Mouse (Mus musculus) liver, embryonic 11.5 days (tissue): Measurements from ENCODE around the gene Afap1. TPM values are rescaled to one million over a fixed set of nuclear protein-coding genes. Genes with fewer than 3 reads are reported as not detected.

Experiments used
- ATAC-seq: fragments of 200-750 bp; cut with Nextera tagmentation; replicated peaks from 2 replicates; pipeline ENCODE4 v1.8.0; 2017; ENCODE audit warnings: moderate number of reproducible peaks, mild to moderate bottlenecking, moderate TSS enrichment, moderate library complexity; ENCODE audit not compliant: low FRiP score
- DNase-seq: peaks from one replicate; pipeline ENCODE4 v3.0.0-alpha.2; 2017; ENCODE audit warnings: low spot score
- H3K27ac ChIP-seq: fragments of 300-500 bp; sonication (generic); 2 replicates; pipeline ENCODE4 v1.5.1; 2014; ENCODE audit warnings: mild to moderate bottlenecking, low read depth, low read length, control low read depth
- H3K27me3 ChIP-seq: fragments of 300-500 bp; sonication (generic); replicated peaks from 2 replicates; pipeline ENCODE4 v1.6.1; 2014; ENCODE audit warnings: low read length, mixed read lengths; ENCODE audit not compliant: control insufficient read depth, insufficient read depth
- H3K36me3 ChIP-seq: fragments of 300-500 bp; sonication (generic); 2 replicates; pipeline ENCODE4 v1.6.1; 2014; ENCODE audit warnings: mild to moderate bottlenecking, low read length, moderate library complexity, mixed read lengths; ENCODE audit not compliant: control insufficient read depth, insufficient read depth
- H3K4me1 ChIP-seq: fragments of 300-500 bp; sonication (generic); replicated peaks from 2 replicates; pipeline ENCODE4 v1.6.1; 2014; ENCODE audit warnings: low read length, mixed read lengths; ENCODE audit not compliant: control insufficient read depth, insufficient read depth
- H3K4me2 ChIP-seq: fragments of 300-500 bp; sonication (generic); 2 replicates; pipeline ENCODE4 v1.6.1; 2014; ENCODE audit warnings: mild to moderate bottlenecking, control low read depth, moderate library complexity
- H3K4me3 ChIP-seq: fragments of 300-500 bp; sonication (generic); 2 replicates; pipeline ENCODE4 v1.5.1; 2014; ENCODE audit warnings: low read depth, low read length, control low read depth
- H3K9ac ChIP-seq: fragments of 300-500 bp; sonication (generic); 2 replicates; pipeline ENCODE4 v1.6.1; 2014; ENCODE audit warnings: low read depth, low read length, control low read depth
- H3K9me3 ChIP-seq: fragments of 300-500 bp; sonication (generic); 2 replicates; pipeline ENCODE4 v1.6.1; 2016; ENCODE audit warnings: low read length, inconsistent platforms, mixed read lengths; ENCODE audit not compliant: control insufficient read depth
- WGBS: fragments of 180-500 bp; shearing (Covaris S2); extraction: QIAGEN DNeasy Blood & Tissue Kit; methylation state at CpG from one replicate; pipeline ENCODE4 v1.1.7; 2014; 5-methylcytosine and 5-hydroxymethylcytosine counted together
- polyA plus RNA-seq: library from polyadenylated mRNA; unstranded; fragments of >200 nt; fragmentation: Nextera tagmentation; extraction: Ambion mirVana; gene quantifications from 2 replicates; pipeline ENCODE4 v1.2.1, GENCODE M21; 2014

The Afap1 gene
- 6.7 and 6.8 TPM in 2 replicates for polyA plus RNA-seq

DNA sequence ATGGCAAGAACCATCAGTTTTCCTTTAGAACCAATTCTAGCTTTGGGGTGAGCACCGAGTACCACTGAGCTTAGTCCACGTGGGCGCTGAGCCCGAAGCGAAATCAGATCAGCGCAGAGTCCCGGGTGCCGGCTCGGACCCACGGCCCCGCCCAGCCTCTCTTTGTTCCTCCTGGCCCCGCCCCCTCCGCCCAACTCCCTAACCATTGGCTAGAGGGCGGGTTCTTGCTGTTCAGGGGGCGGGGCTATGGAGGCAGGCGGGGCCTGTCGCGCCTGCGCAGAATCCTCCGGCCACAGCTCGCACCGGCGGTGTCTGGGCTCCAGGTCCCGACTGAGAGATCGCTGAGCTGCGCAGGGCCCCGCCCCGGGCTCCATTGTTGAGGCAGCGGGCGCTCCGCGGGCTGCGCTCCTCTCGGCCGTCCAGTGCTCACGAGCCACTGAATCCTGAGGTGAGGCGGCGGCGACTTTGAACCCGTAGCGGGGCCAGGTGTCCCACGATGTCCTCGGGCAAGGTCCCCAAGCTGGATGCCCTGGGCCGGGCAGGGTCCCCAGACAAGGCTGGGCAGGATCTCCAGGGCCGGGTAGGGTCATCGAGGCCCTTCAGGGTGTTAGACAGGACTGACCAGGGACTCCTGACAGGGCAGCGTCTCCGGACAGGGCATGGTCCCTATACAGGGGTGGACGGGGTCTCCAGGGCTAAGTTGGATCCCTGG, at the start of gene Afap1:
Afap1 (plus strand) TSS at position 227 of the 712 bp plus-strand sequence.
- 1% methylated on average over 48 of the region's 49 CpGs for WGBS
- no peak within 1 kb of the TSS for H3K27ac ChIP-seq
- no peaks in the 10 kb centered on the region for H3K9me3 ChIP-seq

DNA sequence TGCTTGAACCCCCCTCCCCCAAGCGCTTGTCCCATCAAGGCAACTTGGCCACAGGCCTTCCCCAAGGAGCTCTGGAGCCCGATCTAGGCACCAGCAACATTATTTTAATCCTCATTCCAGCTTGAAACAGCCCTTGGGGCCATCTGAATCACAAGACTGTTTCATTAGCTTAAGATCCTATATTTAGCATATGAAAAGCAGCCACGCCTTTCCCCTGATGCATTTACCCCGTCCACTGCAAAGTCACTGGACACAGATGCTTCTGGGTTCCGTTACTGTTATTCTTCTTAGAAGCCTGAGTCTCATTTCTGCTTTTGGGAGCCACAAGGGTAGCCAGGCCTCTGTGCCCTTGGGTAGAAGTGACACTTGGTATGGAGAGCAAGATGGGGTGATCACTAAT, 41.6 kb upstream of the Afap1 start:
- 71% methylated on average over 5 of the region's 5 CpGs for WGBS
- DNase-seq (no peak), ATAC-seq (no peak)

More for the DNA sequence above, at the start of gene Afap1:
- Histone ChIP-seq H3K27me3 (peaks cover 17% of the 10 kb centered on the region), H3K9ac (peak within 1 kb of the TSS; percentile 72), H3K36me3 (no peaks in the 10 kb centered on the region), H3K4me2 (peak within 1 kb of the TSS; percentile 84), H3K4me1 (no peaks in the 10 kb centered on the region; the same call in 1 of the 2 replicates), H3K4me3 (peak within 1 kb of the TSS; percentile 65)
- ATAC-seq = peak; percentile 92
- DNase-seq = peak; percentile 98

GRCm38 (mm10) chr5:35853463-35853862, 39.7 kb upstream of the Afap1 start:
- ATAC-seq (no peak), DNase-seq (no peak)
- no peak overlapping the region for H3K9ac ChIP-seq
- H3K27ac ChIP-seq = no peak overlapping the region
- no peaks in the 10 kb centered on the region for H3K4me1 ChIP-seq
- no peaks in the 10 kb centered on the region for H3K9me3 ChIP-seq
- no peak overlapping the region for H3K4me3 ChIP-seq
- WGBS = 89% methylated on average over 4 of the region's 4 CpGs
- no peak overlapping the region for H3K4me2 ChIP-seq
- no peaks in the 10 kb centered on the region for H3K36me3 ChIP-seq
- no peaks in the 10 kb centered on the region for H3K27me3 ChIP-seq

More for the DNA sequence above, 41.6 kb upstream of the Afap1 start:
- Histone ChIP-seq H3K9me3 (no peaks in the 10 kb centered on the region), H3K27ac (no peak overlapping the region), H3K4me2 (no peak overlapping the region), H3K36me3 (no peaks in the 10 kb centered on the region), H3K9ac (no peak overlapping the region), H3K4me3 (no peak overlapping the region), H3K27me3 (no peaks in the 10 kb centered on the region), H3K4me1 (no peaks in the 10 kb centered on the region)

- no peak for ATAC-seq
- 45% methylated on average over 3 of the region's 3 CpGs for WGBS
Observed at GRCm38 (mm10) chr5:35856245-35856644, 36.9 kb upstream of the Afap1 start.

DNA sequence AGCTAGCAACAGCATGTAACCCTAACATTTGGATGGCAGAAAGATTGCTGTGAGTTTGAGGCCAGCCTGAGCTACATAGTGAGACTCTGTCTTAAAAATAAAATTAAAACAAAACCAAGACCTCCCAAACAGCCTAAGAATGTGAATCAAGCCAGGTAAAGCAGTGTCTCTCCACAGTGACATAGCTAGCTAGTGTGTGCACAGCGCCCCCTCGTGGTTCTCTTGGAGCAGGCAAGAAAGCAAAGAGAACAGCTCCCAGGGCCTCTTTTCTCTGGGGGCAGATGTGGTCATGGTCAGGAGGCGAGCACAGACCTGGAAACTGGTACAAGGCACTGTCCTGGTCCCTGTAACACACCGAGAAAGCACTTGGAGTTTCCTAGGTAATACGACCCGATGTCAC, 35.0 kb upstream of the Afap1 start:
- DNase-seq = peak; percentile 54
- Histone ChIP-seq H3K4me2 (no peak overlapping the region), H3K27me3 (no peaks in the 10 kb centered on the region), H3K36me3 (no peaks in the 10 kb centered on the region), H3K4me3 (no peak overlapping the region), H3K9me3 (no peaks in the 10 kb centered on the region), H3K4me1 (no peaks in the 10 kb centered on the region), H3K27ac (no peak overlapping the region), H3K9ac (no peak overlapping the region)
- 27% methylated on average over 6 of the region's 6 CpGs for WGBS
- ATAC-seq = no peak; the same call in 1 of the 2 replicates

More at GRCm38 (mm10) chr5:35856245-35856644, 36.9 kb upstream of the Afap1 start:
- H3K27ac ChIP-seq = no peak overlapping the region
- no peak overlapping the region for H3K4me2 ChIP-seq
- no peaks in the 10 kb centered on the region for H3K9me3 ChIP-seq
- H3K4me1 ChIP-seq = no peaks in the 10 kb centered on the region
- no peak overlapping the region for H3K9ac ChIP-seq
- H3K4me3 ChIP-seq = no peak overlapping the region
- H3K36me3 ChIP-seq = no peaks in the 10 kb centered on the region
- H3K27me3 ChIP-seq = no peaks in the 10 kb centered on the region
- DNase-seq = no peak

- Histone ChIP-seq H3K4me2 (no peak overlapping the region), H3K27me3 (no peaks in the 10 kb centered on the region), H3K36me3 (no peaks in the 10 kb centered on the region), H3K4me3 (no peak overlapping the region), H3K9ac (no peak overlapping the region), H3K27ac (no peak overlapping the region), H3K4me1 (no peaks in the 10 kb centered on the region), H3K9me3 (no peaks in the 10 kb centered on the region)
- ATAC-seq = no peak
- 85% methylated on average over 2 of the region's 2 CpGs for WGBS
- no peak for DNase-seq
Observed at GRCm38 (mm10) chr5:35861456-35861855, 31.7 kb upstream of the Afap1 start.

DNA sequence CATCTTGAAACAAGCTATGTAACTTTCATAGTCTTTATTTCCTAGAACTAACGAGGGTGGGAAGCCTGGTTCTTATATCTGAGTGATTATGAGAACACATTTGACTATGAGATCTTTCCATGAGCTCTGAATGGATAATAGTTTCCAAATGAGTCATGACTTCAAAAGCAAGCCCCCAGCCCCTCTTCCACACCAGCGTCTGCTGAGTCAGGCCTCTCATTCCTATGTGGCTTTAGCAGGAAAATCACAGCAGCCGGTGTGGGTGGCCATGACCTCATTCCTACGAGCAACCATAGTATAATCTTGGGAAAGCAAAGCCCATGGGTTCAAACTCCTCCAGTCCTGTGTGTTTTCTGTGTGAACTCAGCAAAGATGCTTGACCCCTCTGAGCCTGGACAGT, 23.1 kb upstream of the Afap1 start:
- no peaks in the 10 kb centered on the region for H3K9me3 ChIP-seq
- no peaks in the 10 kb centered on the region for H3K36me3 ChIP-seq
- ATAC-seq (no peak), DNase-seq (no peak)
- no peak overlapping the region for H3K4me3 ChIP-seq
- H3K4me1 ChIP-seq = no peaks in the 10 kb centered on the region
- no peaks in the 10 kb centered on the region for H3K27me3 ChIP-seq
- H3K27ac ChIP-seq = no peak overlapping the region
- 69% methylated on average over 4 of the region's 4 CpGs for WGBS
- H3K9ac ChIP-seq = no peak overlapping the region
- no peak overlapping the region for H3K4me2 ChIP-seq

GRCm38 (mm10) chr5:35870408-35871012, 22.6 kb upstream of the Afap1 start:
- DNase-seq (no peak), ATAC-seq (no peak)
- H3K36me3 ChIP-seq = no peaks in the 10 kb centered on the region
- H3K4me2 ChIP-seq = no peak overlapping the region
- H3K9me3 ChIP-seq = no peaks in the 10 kb centered on the region
- H3K4me3 ChIP-seq = no peak overlapping the region
- H3K4me1 ChIP-seq = no peaks in the 10 kb centered on the region
- no peak overlapping the region for H3K9ac ChIP-seq
- H3K27me3 ChIP-seq = no peaks in the 10 kb centered on the region
- 54% methylated on average over 8 of the region's 8 CpGs for WGBS
- no peak overlapping the region for H3K27ac ChIP-seq

GRCm38 (mm10) chr5:35873382-35873781, 19.7 kb upstream of the Afap1 start:
- Histone ChIP-seq H3K9me3 (no peaks in the 10 kb centered on the region), H3K9ac (no peak overlapping the region), H3K4me3 (no peak overlapping the region), H3K27me3 (no peaks in the 10 kb centered on the region), H3K4me2 (no peak overlapping the region), H3K4me1 (no peaks in the 10 kb centered on the region), H3K27ac (no peak overlapping the region), H3K36me3 (no peaks in the 10 kb centered on the region)
- ATAC-seq = no peak
- no peak for DNase-seq
- 51% methylated on average over 4 of the region's 4 CpGs for WGBS
